Mouse (Mus musculus): ENCODE data around the gene Spn.
"Not testable (repeated sequence)": the region's sequence is repeated elsewhere in the genome, so short reads cannot be mapped to it uniquely, and the experiment has no call there.

The Spn gene

GRCm38 (mm10) chr7:127104560-127105332 is 32.9 kb downstream of the Spn start:
- DNase-seq: peak; percentile 97

GRCm38 (mm10) chr7:127103960-127104359 is 33.7 kb downstream of the Spn start:
- DNase-seq: no peak

GRCm38 (mm10) chr7:127102148-127102547 is 35.5 kb downstream of the Spn start:
- no peak for DNase-seq

- no peak for DNase-seq
Observed at GRCm38 (mm10) chr7:127101451-127102016, 36.1 kb downstream of the Spn start.

GRCm38 (mm10) chr7:127099528-127099927 is 38.1 kb downstream of the Spn start:
- DNase-seq: no peak

GRCm38 (mm10) chr7:127098950-127099349 is 38.7 kb downstream of the Spn start:
- no peak for DNase-seq

- no peak for DNase-seq
Observed at GRCm38 (mm10) chr7:127098521-127098920, 39.1 kb downstream of the Spn start.

- DNase-seq: no peak
Observed at GRCm38 (mm10) chr7:127096456-127096855, 41.2 kb downstream of the Spn start.

GRCm38 (mm10) chr7:127093914-127094313 is 43.7 kb downstream of the Spn start:
- DNase-seq: no peak

- DNase-seq: peak; percentile 98
Observed at GRCm38 (mm10) chr7:127091114-127091896, 46.3 kb downstream of the Spn start, which contains the start of gene AI467606. TSS of gene AI467606 (plus strand) at chr7:127091359.

GRCm38 (mm10) chr7:127090154-127091113 is 47.2 kb downstream of the Spn start:
- DNase-seq: no peak

- DNase-seq: no peak
Observed at GRCm38 (mm10) chr7:127088901-127089845, 48.5 kb downstream of the Spn start.

GRCm38 (mm10) chr7:127088083-127088482 is 49.5 kb downstream of the Spn start:
- DNase-seq: no peak

- DNase-seq: not testable (repeated sequence)
Observed at GRCm38 (mm10) chr7:127087278-127088010, 50.2 kb downstream of the Spn start, which contains the start of gene Zg16. TSS of gene Zg16 (minus strand) at chr7:127087328.

- not testable (repeated sequence) for DNase-seq
Observed at GRCm38 (mm10) chr7:127085751-127086150, 51.9 kb downstream of the Spn start.

GRCm38 (mm10) chr7:127084794-127085193 is 52.8 kb downstream of the Spn start:
- DNase-seq: no peak

- DNase-seq: no peak
Observed at GRCm38 (mm10) chr7:127083689-127084088, 53.9 kb downstream of the Spn start.

- no peak for DNase-seq
Observed at GRCm38 (mm10) chr7:127082995-127083394, 54.6 kb downstream of the Spn start.

- DNase-seq: no peak
Observed at GRCm38 (mm10) chr7:127082271-127082670, 55.4 kb downstream of the Spn start.

Data from heart, adult 11 months (tissue).